Mouse (Mus musculus) naive thymus-derived CD4-positive, alpha-beta T cell, adult 5 months (primary cell): ENCODE data around the gene C1qtnf6. TPM values are rescaled to one million over a fixed set of nuclear protein-coding genes. Genes with fewer than 3 reads are reported as not detected.

Experiments
- polyA plus RNA-seq: library from polyadenylated mRNA; unstranded; fragments of 100-300 nt; shearing (Covaris generic); gene quantifications from one replicate; pipeline ENCODE4 v1.2.1, GENCODE M21; 2017

The C1qtnf6 gene
- 1.7 TPM for polyA plus RNA-seq

DNA sequence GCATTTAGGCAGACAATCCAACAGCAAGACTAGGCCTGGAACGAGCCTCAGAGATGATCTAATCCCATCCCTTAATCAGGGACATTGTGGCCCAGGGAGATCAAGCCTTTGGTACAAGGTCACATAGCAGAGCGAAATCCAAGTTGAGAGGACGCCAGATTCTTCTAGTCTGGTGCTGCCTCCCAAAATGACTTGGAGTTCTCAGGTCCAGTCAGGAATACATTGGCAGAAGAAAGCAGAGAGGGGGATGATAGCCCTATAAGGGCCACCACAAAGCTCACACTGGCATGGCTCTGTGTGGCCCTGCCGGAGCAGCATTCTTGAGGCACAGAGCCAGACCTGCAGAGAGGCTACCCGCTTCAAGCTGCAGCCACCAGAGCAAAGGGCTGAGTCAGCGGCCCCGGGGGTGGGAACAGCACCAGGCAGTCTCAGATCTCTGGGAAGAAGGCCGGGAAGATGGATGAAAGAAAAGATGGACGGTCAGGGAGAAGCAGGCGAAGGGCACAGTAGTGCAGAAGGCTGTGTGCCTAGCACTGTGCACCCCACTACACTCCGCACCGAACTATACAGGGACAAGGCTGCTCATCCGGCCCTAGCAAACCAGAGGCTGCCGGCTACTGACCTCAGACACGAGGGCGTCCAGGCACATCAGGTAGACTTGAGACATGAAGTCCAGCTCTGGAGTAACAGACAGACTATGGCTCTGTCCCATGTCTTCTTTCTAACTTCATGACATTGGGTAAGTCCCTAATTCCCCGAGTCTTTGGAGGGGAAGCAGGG is at the start of gene C1qtnf6:
C1qtnf6 (minus strand) TSS at position 746 of the 780 bp plus-strand sequence.

DNA sequence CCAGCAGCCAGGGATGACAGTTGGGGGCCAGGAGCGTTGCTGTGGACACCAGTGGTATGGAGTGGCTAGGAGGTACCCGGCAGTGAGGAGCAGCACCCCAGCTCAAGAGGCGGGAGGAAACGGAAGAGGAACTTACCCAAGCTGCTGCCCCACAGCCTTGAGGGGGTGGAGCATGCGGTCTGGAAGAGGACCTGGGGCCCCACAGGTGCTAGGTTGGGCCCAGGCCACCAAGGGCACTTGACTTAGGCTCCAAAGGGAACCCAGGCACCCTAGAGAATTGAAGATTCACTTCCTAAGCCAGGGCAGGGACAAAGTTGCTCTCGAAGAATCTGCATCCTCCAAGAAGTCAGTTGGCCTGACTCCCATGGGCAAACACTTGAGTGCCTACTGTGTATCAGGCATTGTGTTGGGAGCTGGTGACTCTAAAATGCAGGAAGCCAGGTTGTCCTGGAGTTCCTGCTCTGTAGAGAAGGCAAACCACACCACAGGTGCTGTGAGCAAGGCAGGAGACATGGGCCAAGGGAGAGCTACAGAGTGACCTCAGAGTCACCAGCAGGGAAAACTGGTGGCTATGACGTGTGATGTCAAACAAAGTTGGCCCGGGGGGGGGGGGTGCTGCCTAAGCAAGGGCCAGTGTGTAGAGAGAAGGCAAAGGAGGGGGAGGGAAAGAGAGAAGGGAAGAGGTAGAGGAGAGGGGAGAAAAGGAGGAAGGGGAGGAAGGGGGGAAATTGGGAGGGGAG is 41.6 kb upstream of the C1qtnf6 start, which contains the start of gene Rac2:
Rac2 (minus strand) TSS at position 126 of the 740 bp plus-strand sequence.

DNA sequence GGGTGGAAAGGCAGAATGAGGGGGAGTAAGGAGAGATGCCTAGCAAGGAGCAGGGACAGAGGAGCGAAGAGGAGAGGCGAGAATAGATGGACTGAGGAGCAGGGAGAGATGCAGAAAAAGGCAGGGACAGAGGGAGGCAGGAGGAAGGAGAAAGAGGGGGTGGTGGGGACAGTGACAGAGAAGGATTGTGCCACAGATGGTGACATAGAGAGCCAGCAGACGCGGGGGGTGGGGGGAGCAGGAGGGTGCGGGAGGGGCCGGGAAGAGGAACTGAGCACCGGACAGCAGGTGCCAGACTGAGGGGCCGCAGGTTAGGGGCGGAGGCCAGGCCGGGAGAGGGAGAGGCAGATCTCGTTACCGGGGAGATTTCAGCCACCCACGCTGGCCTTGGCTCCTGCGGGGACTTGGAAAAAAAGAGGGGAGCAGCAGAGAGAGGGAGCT is 13.4 kb upstream of the C1qtnf6 start, which contains the start of gene Sstr3:
Sstr3 (minus strand) TSS at position 125 of the 441 bp plus-strand sequence.

GRCm38 (mm10) chr15:78494968-78495406 is 36.2 kb downstream of the C1qtnf6 start, which contains the start of gene Il2rb:
TSS of gene Il2rb (minus strand) at chr15:78495271.

Other genes starting within 250 kb of the C1qtnf6 start
- not detected for gene Csf2rb2, start 225.7 kb downstream of the C1qtnf6 start, polyA plus RNA-seq
- 0.10 TPM for gene Csf2rb, start 205.7 kb downstream of the C1qtnf6 start, polyA plus RNA-seq
- gene Tex33, start 135.5 kb downstream of the C1qtnf6 start, polyA plus RNA-seq: not detected
- gene Tst, start 125.5 kb downstream of the C1qtnf6 start, polyA plus RNA-seq: not detected
- 2.5 TPM for gene Mpst, start 125.0 kb downstream of the C1qtnf6 start, polyA plus RNA-seq
- 3.2 TPM for gene Kctd17, start 102.9 kb downstream of the C1qtnf6 start, polyA plus RNA-seq
- not detected for gene Tmprss6, start 62.8 kb downstream of the C1qtnf6 start, polyA plus RNA-seq
- 42.7 TPM for gene Il2rb, start 36.1 kb downstream of the C1qtnf6 start, polyA plus RNA-seq
- not detected for gene Sstr3, start 13.3 kb upstream of the C1qtnf6 start, polyA plus RNA-seq
- 1,303 TPM for gene Rac2, start 41.4 kb upstream of the C1qtnf6 start, polyA plus RNA-seq
- gene Cyth4, start 65.6 kb upstream of the C1qtnf6 start, polyA plus RNA-seq: 148 TPM
- gene Elfn2, start 187.4 kb upstream of the C1qtnf6 start, polyA plus RNA-seq: not detected
- gene Mfng, start 242.1 kb upstream of the C1qtnf6 start, polyA plus RNA-seq: 120 TPM